Mouse (Mus musculus) thymus, postnatal 14 days (tissue): Measurements from ENCODE around the gene Lsm10.

Source experiments
- DNase-seq: peaks from one replicate; pipeline ENCODE4 v3.0.0; 2021

Gene Lsm10

GRCm38 (mm10) chr4:126120506-126120905 lies 24.1 kb downstream of the Lsm10 start:
- no peak for DNase-seq

- DNase-seq = no peak
Observed at GRCm38 (mm10) chr4:126123309-126124040, 27.1 kb downstream of the Lsm10 start.

GRCm38 (mm10) chr4:126130502-126130901 lies 34.1 kb downstream of the Lsm10 start:
- no peak for DNase-seq

- DNase-seq = no peak
Observed at GRCm38 (mm10) chr4:126131290-126132121, 35.1 kb downstream of the Lsm10 start.

- DNase-seq = no peak
Observed at GRCm38 (mm10) chr4:126132636-126133264, 36.3 kb downstream of the Lsm10 start.

GRCm38 (mm10) chr4:126134236-126134635 lies 37.8 kb downstream of the Lsm10 start:
- no peak for DNase-seq

- no peak for DNase-seq
Observed at GRCm38 (mm10) chr4:126134639-126135038, 38.2 kb downstream of the Lsm10 start.

GRCm38 (mm10) chr4:126137773-126138172 lies 41.4 kb downstream of the Lsm10 start:
- DNase-seq = no peak

GRCm38 (mm10) chr4:126141021-126141420 lies 44.6 kb downstream of the Lsm10 start:
- DNase-seq = no peak

- no peak for DNase-seq
Observed at GRCm38 (mm10) chr4:126145396-126145795, 49.0 kb downstream of the Lsm10 start.

- DNase-seq = no peak
Observed at GRCm38 (mm10) chr4:126146974-126147532, 50.6 kb downstream of the Lsm10 start.

- peak; percentile 40 for DNase-seq
Observed at GRCm38 (mm10) chr4:126147533-126148160, 51.2 kb downstream of the Lsm10 start, which contains the start of gene Eva1b. Gene Eva1b (plus strand): TSS chr4:126147744.
